9 mouse cellular contexts compared by ENCODE assay signal in the genomic region with DNA sequence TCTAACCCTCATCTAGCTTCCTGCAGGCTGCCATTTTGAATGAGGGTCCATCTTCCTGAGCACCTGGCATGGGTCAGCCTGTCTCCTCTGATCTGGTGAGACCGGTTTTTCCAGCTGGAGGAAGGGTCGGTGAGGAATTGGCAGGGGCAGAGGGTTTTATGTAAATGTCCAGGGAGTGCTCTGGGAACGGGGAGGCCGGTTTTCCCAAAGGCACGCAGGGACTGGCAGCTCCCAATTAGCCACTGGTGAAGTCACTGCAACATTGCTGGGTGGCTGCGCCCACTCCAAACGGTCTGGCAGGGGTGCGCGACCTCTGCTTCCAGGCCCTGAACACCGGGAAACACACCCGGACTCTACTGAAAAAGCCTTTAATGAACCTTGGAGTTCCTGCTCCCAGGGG. TPM values are rescaled to one million over a fixed set of nuclear protein-coding genes. Genes with fewer than 3 reads are reported as not detected.
DNase-seq lines count a peak whose midpoint lies in the region; ATAC-seq and TF ChIP-seq lines count a peak whose summit lies in the region.
"Had no signal": no experiment of that assay in that cellular context is flagged by ENCODE, and none has a peak within 500 bp of the region (broad histone marks: within the 10 kb centered on the region; RNA-seq: fewer than 3 reads in every experiment).

No protein-coding gene starts in this region.

- no peak overlapping the region for H3K9ac ChIP-seq in heart, embryonic 15.5 days
- H3K9ac ChIP-seq in embryonic facial prominence, embryonic 11.5 days (replicated peaks; ENCODE audit: low read length) = no peak overlapping the region; the same call in 1 of the 2 replicates
- H3K9ac ChIP-seq in intestine, embryonic 15.5 days = no peak overlapping the region
- H3K9ac ChIP-seq in midbrain, embryonic 13.5 days (replicated peaks) = peak overlapping the region; percentile 50; the same call in 1 of the 2 replicates

- peaks cover 6% of the 10 kb centered on the region; the same call in 1 of the 2 replicates for H3K27me3 ChIP-seq in heart, embryonic 15.5 days
- no peaks in the 10 kb centered on the region for H3K27me3 ChIP-seq in embryonic facial prominence, embryonic 11.5 days (ENCODE audit: control insufficient read depth, insufficient read depth, low read length)
- H3K27me3 ChIP-seq in intestine, embryonic 15.5 days (replicated peaks) = peaks cover 3% of the 10 kb centered on the region; the same call in 1 of the 2 replicates
- H3K27me3 ChIP-seq in midbrain, embryonic 13.5 days = no peaks in the 10 kb centered on the region

- intact Hi-C loops in heart, postnatal 10 days (cut with DNase I) = loop anchor here (1.0 kb wide), 1 partner anchor 37 kb away; no protein-coding TSS in a partner anchor
- intact Hi-C loops in left cerebral cortex, adult 2 months (cut with DNase I) = no loop called here

- H3K4me3 ChIP-seq in heart, embryonic 15.5 days = no peak overlapping the region
- no peak overlapping the region for H3K4me3 ChIP-seq in embryonic facial prominence, embryonic 11.5 days (ENCODE audit: low read depth, low read length)
- peak overlapping the region; percentile 14; the same call in 1 of the 2 replicates for H3K4me3 ChIP-seq in intestine, embryonic 15.5 days (replicated peaks)
- H3K4me3 ChIP-seq in midbrain, embryonic 13.5 days (replicated peaks) = peak overlapping the region; percentile 24; the same call in 1 of the 2 replicates
- H3K4me3 ChIP-seq in left cerebral cortex, adult 2 months = no peak overlapping the region

- no peak for ATAC-seq in heart, embryonic 15.5 days (replicated peaks; ENCODE audit: insufficient number of reproducible peaks, insufficient read depth, low FRiP score, low read depth)
- no peak for ATAC-seq in embryonic facial prominence, embryonic 11.5 days (replicated peaks; ENCODE audit: insufficient number of reproducible peaks, low FRiP score, low TSS enrichment, low read depth)
- peak; percentile 31 for ATAC-seq in intestine, embryonic 15.5 days
- 0 out of 2 replicates have a peak, but pooled peaks have one; percentile 10 for ATAC-seq in midbrain, embryonic 13.5 days

- peak overlapping the region; percentile 41; the same call in 1 of the 2 replicates for H3K4me2 ChIP-seq in heart, embryonic 15.5 days
- H3K4me2 ChIP-seq in embryonic facial prominence, embryonic 11.5 days (ENCODE audit: low read depth, low read length) = peak overlapping the region; percentile 46
- peak overlapping the region; percentile 58 for H3K4me2 ChIP-seq in intestine, embryonic 15.5 days (replicated peaks)
- H3K4me2 ChIP-seq in midbrain, embryonic 13.5 days (replicated peaks) = peak overlapping the region; percentile 53

- no peaks in the 10 kb centered on the region for H3K9me3 ChIP-seq in heart, embryonic 15.5 days (replicated peaks)
- H3K9me3 ChIP-seq in embryonic facial prominence, embryonic 11.5 days (replicated peaks; ENCODE audit: control insufficient read depth, low read length) = no peaks in the 10 kb centered on the region
- no peaks in the 10 kb centered on the region for H3K9me3 ChIP-seq in intestine, embryonic 15.5 days
- H3K9me3 ChIP-seq in midbrain, embryonic 13.5 days = no peaks in the 10 kb centered on the region

- H3K36me3 ChIP-seq in heart, embryonic 15.5 days = no peaks in the 10 kb centered on the region
- H3K36me3 ChIP-seq in embryonic facial prominence, embryonic 11.5 days (replicated peaks; ENCODE audit: control insufficient read depth, insufficient read depth, low read depth, low read length) = no peaks in the 10 kb centered on the region
- H3K36me3 ChIP-seq in intestine, embryonic 15.5 days = no peaks in the 10 kb centered on the region
- H3K36me3 ChIP-seq in midbrain, embryonic 13.5 days = no peaks in the 10 kb centered on the region

- DNase-seq in heart, postnatal 10 days = no peak
- DNase-seq in embryonic facial prominence, embryonic 11.5 days (ENCODE audit: low spot score) = peak; percentile 17
- no peak for DNase-seq in frontal cortex, adult 2 months (ENCODE audit: extremely low spot score in 1 of 2, low spot score in 1 of 2)
- DNase-seq in retina, embryonic 14.5 days (ENCODE audit: low spot score) = no peak
- DNase-seq in left cerebral cortex, adult 2 months (ENCODE audit: extremely low spot score in 1 of 2, low spot score in 2 of 2) = no peak

- H3K27ac ChIP-seq in heart, embryonic 15.5 days = no peak overlapping the region
- no peak overlapping the region for H3K27ac ChIP-seq in embryonic facial prominence, embryonic 11.5 days (replicated peaks; ENCODE audit: low read depth, low read length)
- H3K27ac ChIP-seq in intestine, embryonic 15.5 days = peak overlapping the region; percentile 58; the same call in 1 of the 2 replicates
- H3K27ac ChIP-seq in midbrain, embryonic 13.5 days = no peak overlapping the region
- no peak overlapping the region for H3K27ac ChIP-seq in left cerebral cortex, adult 2 months

- WGBS in heart, embryonic 15.5 days = 45% methylated on average over 11 of the region's 11 CpGs
- 35% methylated on average over 11 of the region's 11 CpGs for WGBS in embryonic facial prominence, embryonic 11.5 days
- WGBS in intestine, embryonic 15.5 days = 25% methylated on average over 11 of the region's 11 CpGs
- 38% methylated on average over 11 of the region's 11 CpGs for WGBS in midbrain, embryonic 13.5 days

- no peak for TF ChIP-seq CTCF in left cerebral cortex, adult 2 months (IDR thresholded peaks at IDR 0.05)

- H3K4me1 ChIP-seq in heart, embryonic 15.5 days (replicated peaks) = no peaks in the 10 kb centered on the region
- H3K4me1 ChIP-seq in embryonic facial prominence, embryonic 11.5 days (ENCODE audit: control insufficient read depth, insufficient read depth, low read length) = peaks cover 2% of the 10 kb centered on the region; the same call in 1 of the 2 replicates
- H3K4me1 ChIP-seq in intestine, embryonic 15.5 days (replicated peaks) = peaks cover 20% of the 10 kb centered on the region
- peaks cover 8% of the 10 kb centered on the region for H3K4me1 ChIP-seq in midbrain, embryonic 13.5 days (replicated peaks)

RNA-seq across cellular contexts. Expression of gene Foxn1, which starts 10.6 kb away (rescaled TPM):
- 0.78 and 8.9 TPM in 2 replicates for polyA plus RNA-seq in heart, embryonic 15.5 days (2015; fragmentation: Nextera tagmentation; extraction: Ambion mirVana)
- not detected for total RNA-seq in heart, postnatal 10 days (2021)
- 0.14 and 0.50 TPM in 2 replicates for polyA plus RNA-seq in embryonic facial prominence, embryonic 11.5 days (2014; fragmentation: Nextera tagmentation; extraction: Ambion mirVana)
- not detected in 2 replicates for polyA plus RNA-seq in intestine, embryonic 15.5 days (2015; fragmentation: Nextera tagmentation; extraction: Ambion mirVana)
- not detected in 2 replicates for polyA plus RNA-seq in midbrain, embryonic 13.5 days (2015; fragmentation: Nextera tagmentation; extraction: Ambion mirVana)
- polyA plus RNA-seq in frontal cortex, adult 2 months (2012; rRNA removed) = not detected in 2 replicates
- total RNA-seq in left cerebral cortex, adult 2 months (2021) = not detected
- total RNA-seq: adrenal gland, postnatal 14 days had no signal

RNA-seq across cellular contexts. Expression of gene Slc13a2, which starts 25.1 kb away (rescaled TPM):
- 0.08 TPM in 1 of 2 replicates, not detected in the other for polyA plus RNA-seq in heart, embryonic 15.5 days (2015; fragmentation: Nextera tagmentation; extraction: Ambion mirVana)
- total RNA-seq in heart, postnatal 10 days (2021) = not detected
- not detected in 2 replicates for polyA plus RNA-seq in embryonic facial prominence, embryonic 11.5 days (2014; fragmentation: Nextera tagmentation; extraction: Ambion mirVana)
- 1.3 and 2.5 TPM in 2 replicates for polyA plus RNA-seq in intestine, embryonic 15.5 days (2015; fragmentation: Nextera tagmentation; extraction: Ambion mirVana)
- polyA plus RNA-seq in midbrain, embryonic 13.5 days (2015; fragmentation: Nextera tagmentation; extraction: Ambion mirVana) = not detected in 2 replicates
- not detected in 2 replicates for polyA plus RNA-seq in frontal cortex, adult 2 months (2012; rRNA removed)
- total RNA-seq in left cerebral cortex, adult 2 months (2021) = not detected
- total RNA-seq: adrenal gland, postnatal 14 days had no signal

RNA-seq across cellular contexts. Expression of gene Unc119, which starts 53.7 kb away (rescaled TPM):
- polyA plus RNA-seq in heart, embryonic 15.5 days (2015; fragmentation: Nextera tagmentation; extraction: Ambion mirVana) = 31.0 and 43.3 TPM in 2 replicates
- total RNA-seq in heart, postnatal 10 days (2021) = 10 to 100 TPM in 1 of 2 experiments, 1 to 10 TPM in 1; 9.0 to 10.1 TPM
- 77.0 and 84.7 TPM in 2 replicates for polyA plus RNA-seq in embryonic facial prominence, embryonic 11.5 days (2014; fragmentation: Nextera tagmentation; extraction: Ambion mirVana)
- polyA plus RNA-seq in intestine, embryonic 15.5 days (2015; fragmentation: Nextera tagmentation; extraction: Ambion mirVana) = 33.5 and 34.6 TPM in 2 replicates
- polyA plus RNA-seq in midbrain, embryonic 13.5 days (2015; fragmentation: Nextera tagmentation; extraction: Ambion mirVana) = 69.1 and 75.4 TPM in 2 replicates
- polyA plus RNA-seq in frontal cortex, adult 2 months (2012; rRNA removed) = 69.3 and 73.8 TPM in 2 replicates
- total RNA-seq in left cerebral cortex, adult 2 months (2021) = 10 to 100 TPM; 29.1 to 32.2 TPM

Comparison
In these comparisons a context has a peak if more than half of its experiments do, and no peak if none do; other contexts are left out.
1. ATAC-seq: peak in intestine, embryonic 15.5 days (single experiment) and midbrain, embryonic 13.5 days (single experiment); none in heart, embryonic 15.5 days (single experiment) and embryonic facial prominence, embryonic 11.5 days (single experiment).
2. H3K4me3 ChIP-seq: peak in intestine, embryonic 15.5 days (single experiment) and midbrain, embryonic 13.5 days (single experiment); none in heart, embryonic 15.5 days (single experiment), embryonic facial prominence, embryonic 11.5 days (single experiment) and left cerebral cortex, adult 2 months (single experiment).
3. Peak in every context shown above with its lines, with median percentiles within 50 percentile points of each other: H3K4me2 ChIP-seq.